Mouse (Mus musculus): ENCODE data around the gene Arsg.

DNA sequence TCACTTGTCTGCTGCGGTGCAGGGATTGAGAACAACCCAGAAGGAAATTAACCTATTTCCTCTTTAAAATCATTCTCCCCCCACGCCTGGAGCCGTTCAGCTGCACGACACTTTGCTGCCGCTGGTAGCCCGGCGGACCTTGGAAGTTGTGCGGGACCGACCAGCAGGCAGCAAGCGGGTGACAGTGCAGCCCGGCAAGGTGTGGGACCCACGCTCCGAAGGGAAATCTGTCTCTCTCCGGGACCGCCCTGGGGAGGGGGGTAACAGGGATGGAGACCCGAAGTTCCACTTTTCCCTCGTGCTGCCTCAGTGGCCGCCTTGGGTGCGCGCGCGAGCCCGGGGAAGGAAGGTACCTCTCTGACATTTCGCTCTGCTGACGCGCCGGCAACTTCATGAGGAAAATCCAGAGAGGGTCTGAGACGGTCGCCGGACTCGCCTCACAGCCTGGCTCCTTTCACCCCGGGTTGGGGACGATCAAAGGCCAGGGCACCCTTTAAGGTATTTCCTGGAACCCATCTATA, 943 bp upstream of the Arsg start:
- no peak for TF ChIP-seq CTCF (IDR thresholded peaks at IDR 0.05; ENCODE audit: low read depth, low read length)
- no peak for TF ChIP-seq EP300 (IDR thresholded peaks at IDR 0.05; ENCODE audit: insufficient read depth, low read depth, low read length)

Measured in ES-Bruce4 (cell line).